Mouse (Mus musculus): ENCODE data around the gene Baz1b.

- TF ChIP-seq CTCF (IDR thresholded peaks at IDR 0.05; ENCODE audit: low read depth, low read length) (no peak), POLR2A (IDR thresholded peaks at IDR 0.05; ENCODE audit: borderline replicate concordance, low read depth, low read length) (no peak)
These were observed 77.5 kb downstream of the Baz1b start for GRCm38 (mm10) chr5:135264548-135264947.

Data from bone marrow macrophage, adult 2 months (primary cell).